Mouse (Mus musculus): ENCODE data around the gene Tek. TPM values are rescaled to one million over a fixed set of nuclear protein-coding genes. Genes with fewer than 3 reads are reported as not detected.

Tek gene
- 2.6 and 2.7 TPM in 2 replicates for polyA plus RNA-seq (2021; fragmentation: Nextera tagmentation)
- long read RNA-seq, experiment 1, full-length matches to known transcripts, result 2 of 3 reads
- long read RNA-seq, experiment 1, partial matches to known transcripts, result 1 of 3 reads
- long read RNA-seq, experiment 1, other reads (novel, unspliced or antisense), result 0 of 3 reads
- long read RNA-seq, experiment 2, full-length matches to known transcripts, result 41 of 51 reads
- long read RNA-seq, experiment 2, partial matches to known transcripts, result 2 of 51 reads
- long read RNA-seq, experiment 2, other reads (novel, unspliced or antisense), result 8 of 51 reads

GRCm38 (mm10) chr4:94738838-94739731, at the start of gene Tek:
TSS of gene Tek (plus strand) at chr4:94739289.

Other genes starting within 250 kb of the Tek start
- not detected in 2 replicates for gene Gm10306, start 182.7 kb upstream of the Tek start, polyA plus RNA-seq (2021; fragmentation: Nextera tagmentation)
- gene Caap1, start 182.5 kb upstream of the Tek start, polyA plus RNA-seq (2021; fragmentation: Nextera tagmentation), result 2.0 and 2.1 TPM in 2 replicates
- gene Plaa, start 136.0 kb upstream of the Tek start, polyA plus RNA-seq (2021; fragmentation: Nextera tagmentation), result 30.4 and 32.6 TPM in 2 replicates
- gene Ift74, start 124.8 kb upstream of the Tek start, polyA plus RNA-seq (2021; fragmentation: Nextera tagmentation), result 32.4 and 38.6 TPM in 2 replicates
- gene Lrrc19, start 89.1 kb upstream of the Tek start, polyA plus RNA-seq (2021; fragmentation: Nextera tagmentation), result 0.08 TPM in 1 of 2 replicates, not detected in the other
- not detected in 2 replicates for gene Eqtn, start 189.6 kb downstream of the Tek start, polyA plus RNA-seq (2021; fragmentation: Nextera tagmentation)
- 14.3 and 20.1 TPM in 2 replicates for gene Mysm1, start 239.8 kb downstream of the Tek start, polyA plus RNA-seq (2021; fragmentation: Nextera tagmentation)

Measured in layer of hippocampus, adult 6 months (tissue).